Mouse (Mus musculus): ENCODE measurements around the gene Tiam2. TPM values are rescaled to one million over a fixed set of nuclear protein-coding genes. Genes with fewer than 3 reads are reported as not detected.

Tiam2 gene
- polyA plus RNA-seq, 1 experiment from 2014 or later: 29.3 TPM

DNA sequence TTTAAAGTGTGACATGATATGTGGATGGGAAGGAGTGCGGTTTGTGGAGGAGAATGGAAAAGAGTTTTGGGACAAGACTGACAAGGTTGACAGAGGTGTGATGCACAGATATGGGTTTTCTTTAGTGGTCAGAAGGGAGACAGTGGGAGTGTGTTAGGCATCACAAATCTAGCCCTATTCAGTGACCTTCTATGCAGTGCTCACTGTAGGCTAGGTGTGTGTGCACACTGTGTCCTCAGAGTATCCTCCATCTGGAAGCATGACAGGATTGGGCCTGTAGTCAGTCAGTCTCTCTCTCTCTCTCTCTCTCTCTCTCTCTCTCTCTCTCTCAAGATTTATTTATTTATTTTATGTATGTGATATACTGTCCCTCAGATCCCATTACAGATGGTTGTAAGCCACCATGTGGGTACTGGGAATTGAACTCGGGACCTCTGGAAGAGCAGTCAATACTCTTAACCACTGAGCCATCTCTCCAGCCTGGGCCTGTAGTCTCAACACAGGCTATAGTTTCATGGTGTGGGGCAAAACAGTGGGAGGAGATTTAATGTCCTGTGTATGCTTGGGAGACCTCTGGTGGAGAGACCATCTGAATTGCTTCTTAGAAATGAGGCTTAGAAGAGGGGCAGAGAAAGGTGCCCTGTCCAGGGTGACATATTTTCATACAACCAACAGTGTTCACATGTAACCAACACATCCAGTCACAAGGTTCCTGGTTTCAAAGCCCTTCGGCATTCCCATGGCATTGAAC lies 107.3 kb downstream of the Tiam2 start:
- H3K27me3 ChIP-seq: no peaks in the 10 kb centered on the region
- H3K4me3 ChIP-seq: no peak overlapping the region
- no peak overlapping the region for H3K9ac ChIP-seq
- WGBS: 92% methylated on average over 3 of the region's 3 CpGs
- H3K4me1 ChIP-seq: peaks cover 31% of the 10 kb centered on the region
- no peak overlapping the region for H3K4me2 ChIP-seq (replicated peaks)
- no peak overlapping the region for H3K27ac ChIP-seq
- peaks cover 63% of the 10 kb centered on the region for H3K36me3 ChIP-seq
- ATAC-seq (ENCODE audit: low FRiP score, low read depth): peak; percentile 16; the same call in 1 of the 2 replicates
- H3K9me3 ChIP-seq: no peaks in the 10 kb centered on the region

GRCm38 (mm10) chr17:3435299-3435698 lies 108.9 kb downstream of the Tiam2 start:
- Histone ChIP-seq H3K9me3 (no peaks in the 10 kb centered on the region), H3K27me3 (no peaks in the 10 kb centered on the region), H3K4me1 (peaks cover 31% of the 10 kb centered on the region), H3K4me3 (no peak overlapping the region), H3K36me3 (peaks cover 56% of the 10 kb centered on the region), H3K9ac (no peak overlapping the region), H3K4me2 (replicated peaks) (no peak overlapping the region), H3K27ac (no peak overlapping the region)
- 80% methylated on average over 1 of the region's 1 CpGs for WGBS
- no peak for ATAC-seq (ENCODE audit: low FRiP score, low read depth)

DNA sequence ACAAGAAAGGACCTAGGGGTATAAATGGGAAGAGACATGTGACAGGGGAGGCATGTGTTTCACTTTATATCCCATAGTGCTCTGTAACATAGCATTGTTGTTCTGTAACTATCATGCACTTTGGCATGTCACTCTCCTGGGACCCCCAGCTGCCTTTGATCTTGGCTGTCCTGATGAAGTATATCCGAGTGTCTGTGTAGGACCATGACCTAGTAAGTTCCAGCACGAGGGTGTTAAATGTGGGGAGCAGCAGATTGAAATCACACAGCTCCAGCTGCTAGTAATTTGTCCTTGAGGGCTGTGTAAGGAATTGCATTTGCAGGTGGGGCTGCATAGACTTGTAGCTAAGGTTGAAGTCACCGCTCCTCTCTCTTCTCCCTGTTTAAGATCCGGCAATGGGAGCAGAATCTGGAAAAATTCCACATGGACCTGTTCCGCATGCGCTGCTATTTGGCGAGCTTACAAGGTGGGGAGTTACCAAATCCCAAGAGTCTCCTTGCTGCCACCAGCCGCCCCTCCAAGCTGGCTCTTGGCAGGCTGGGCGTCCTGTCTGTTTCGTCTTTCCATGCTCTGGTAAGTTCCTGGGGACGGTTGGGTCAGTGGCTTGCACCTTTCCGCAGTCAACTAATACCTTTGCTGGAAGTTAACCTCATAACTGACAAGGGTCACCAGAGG lies 110.6 kb downstream of the Tiam2 start:
- Histone ChIP-seq H3K27me3 (no peaks in the 10 kb centered on the region), H3K9ac (no peak overlapping the region), H3K36me3 (peaks cover 44% of the 10 kb centered on the region), H3K9me3 (no peaks in the 10 kb centered on the region), H3K4me2 (replicated peaks) (no peak overlapping the region; the same call in 1 of the 2 replicates), H3K27ac (no peak overlapping the region; the same call in 1 of the 2 replicates), H3K4me3 (no peak overlapping the region), H3K4me1 (peaks cover 33% of the 10 kb centered on the region)
- ATAC-seq (ENCODE audit: low FRiP score, low read depth): peak; percentile 82
- 35% methylated on average over 12 of the region's 12 CpGs for WGBS

DNA sequence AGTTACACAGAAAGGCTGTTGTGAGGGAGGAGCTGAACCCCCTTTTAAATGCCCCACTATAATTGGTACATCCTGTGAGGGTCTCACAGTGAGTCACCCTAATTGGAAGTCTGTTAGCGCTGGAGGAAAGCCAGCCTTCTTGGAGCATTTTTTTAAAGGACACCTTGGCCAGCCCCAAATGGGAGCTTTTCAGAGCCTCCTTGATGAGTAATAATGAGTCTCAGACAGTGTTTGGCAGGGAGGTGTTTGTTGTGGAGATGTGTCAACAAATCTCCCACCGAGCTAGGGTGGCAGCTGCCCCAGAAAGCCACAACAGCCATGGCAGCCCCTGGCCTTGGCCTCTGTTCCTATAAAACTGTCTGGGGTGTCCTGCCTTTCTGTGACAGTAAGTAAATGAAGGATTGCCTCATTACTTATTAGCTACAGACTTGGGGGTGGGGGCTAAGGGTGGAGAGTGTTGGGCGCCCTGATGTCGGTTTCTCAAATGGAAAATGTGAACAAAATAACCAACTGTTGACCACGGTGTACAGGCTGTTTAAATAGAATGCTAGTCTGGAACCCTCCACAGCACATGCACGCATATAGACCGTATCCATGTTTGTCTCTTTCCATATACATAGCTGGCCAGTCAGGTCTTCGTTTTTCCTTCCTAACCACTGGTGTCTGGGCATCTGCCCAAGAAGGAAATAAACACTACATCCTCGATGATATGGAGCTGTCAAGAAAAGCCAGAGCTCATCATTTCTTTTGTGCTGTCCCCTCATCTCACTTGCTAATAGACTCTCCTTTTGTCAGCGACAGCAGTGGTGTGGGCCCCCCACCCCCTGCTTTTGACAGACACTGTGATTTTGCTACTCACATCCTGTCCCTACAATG lies 116.4 kb downstream of the Tiam2 start:
- Histone ChIP-seq H3K36me3 (peaks cover 23% of the 10 kb centered on the region), H3K9me3 (no peaks in the 10 kb centered on the region), H3K27me3 (no peaks in the 10 kb centered on the region), H3K4me1 (peaks cover 26% of the 10 kb centered on the region), H3K27ac (peak overlapping the region; percentile 48), H3K4me3 (no peak overlapping the region), H3K4me2 (replicated peaks) (no peak overlapping the region), H3K9ac (no peak overlapping the region)
- ATAC-seq (ENCODE audit: low FRiP score, low read depth): peak; percentile 61; the same call in 1 of the 2 replicates
- 48% methylated on average over 10 of the region's 10 CpGs for WGBS

DNA sequence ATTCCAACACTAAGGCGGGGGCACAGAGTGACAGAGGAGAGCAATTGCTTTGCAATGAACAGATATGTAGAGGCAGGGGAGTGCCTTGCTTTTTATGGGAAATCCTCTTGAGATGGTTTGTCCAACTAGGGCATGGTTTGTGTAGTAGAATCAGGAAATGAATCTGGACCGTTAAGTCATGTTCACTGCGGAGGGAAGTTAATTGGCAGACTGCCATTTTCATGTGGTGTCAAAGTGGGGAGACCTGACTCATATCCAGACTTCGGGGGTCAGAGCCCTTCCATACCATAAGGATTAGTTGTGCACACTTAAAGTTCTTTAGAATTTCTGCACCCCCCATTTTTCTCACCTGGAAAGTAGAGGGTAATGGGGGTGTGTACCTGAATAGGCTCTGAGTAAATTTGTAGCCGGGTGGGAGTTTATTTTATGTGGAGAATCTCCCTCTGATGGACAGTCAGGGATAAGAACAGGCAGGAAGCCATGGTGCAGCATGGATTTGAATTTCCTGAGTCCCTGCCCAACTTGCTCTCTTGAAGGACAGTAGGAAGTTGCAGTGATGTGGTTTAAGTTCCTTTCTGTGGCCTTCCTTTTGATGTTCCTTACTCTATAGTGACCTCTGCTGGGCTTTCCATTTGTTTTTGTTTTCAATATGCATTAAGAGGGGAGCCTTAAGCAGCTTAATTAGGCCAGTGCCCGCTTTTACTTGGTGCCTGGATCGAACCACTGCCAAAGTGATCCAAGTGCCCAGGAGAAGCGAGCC lies 120.0 kb downstream of the Tiam2 start:
- no peaks in the 10 kb centered on the region for H3K9me3 ChIP-seq
- no peak overlapping the region for H3K4me2 ChIP-seq (replicated peaks)
- H3K4me3 ChIP-seq: no peak overlapping the region
- H3K9ac ChIP-seq: no peak overlapping the region
- no peak overlapping the region for H3K27ac ChIP-seq
- H3K4me1 ChIP-seq: peaks cover 26% of the 10 kb centered on the region
- WGBS: 37% methylated on average over 8 of the region's 8 CpGs
- H3K27me3 ChIP-seq: no peaks in the 10 kb centered on the region
- H3K36me3 ChIP-seq: peaks cover 19% of the 10 kb centered on the region
- 0 out of 2 replicates have a peak, but pooled peaks have one; percentile 30 for ATAC-seq (ENCODE audit: low FRiP score, low read depth)

DNA sequence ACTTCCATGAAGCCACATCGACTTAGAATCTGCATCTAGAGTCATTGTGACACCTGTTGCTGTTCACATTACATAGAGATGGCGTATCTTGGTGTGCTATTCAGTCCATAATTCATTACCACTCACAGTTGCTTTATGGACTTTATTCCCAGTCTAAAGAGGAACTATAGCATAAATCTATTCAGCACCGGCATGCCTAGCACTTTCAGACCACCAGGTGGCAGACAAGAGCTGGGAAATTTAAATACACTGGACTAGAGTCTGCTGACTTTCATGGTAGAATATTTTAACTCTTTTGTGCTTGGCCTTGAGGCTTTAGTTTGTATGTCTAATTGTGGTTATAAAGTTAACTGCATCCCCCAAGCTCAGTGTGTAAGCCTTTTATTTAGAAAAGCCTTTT lies 122.4 kb downstream of the Tiam2 start:
- Histone ChIP-seq H3K4me1 (peaks cover 11% of the 10 kb centered on the region), H3K9ac (no peak overlapping the region), H3K4me2 (replicated peaks) (no peak overlapping the region), H3K4me3 (no peak overlapping the region), H3K36me3 (peaks cover 37% of the 10 kb centered on the region), H3K27ac (no peak overlapping the region), H3K9me3 (no peaks in the 10 kb centered on the region), H3K27me3 (no peaks in the 10 kb centered on the region)
- ATAC-seq (ENCODE audit: low FRiP score, low read depth): 0 out of 2 replicates have a peak, but pooled peaks have one; percentile 21
- WGBS: 32% methylated on average over 3 of the region's 3 CpGs

DNA sequence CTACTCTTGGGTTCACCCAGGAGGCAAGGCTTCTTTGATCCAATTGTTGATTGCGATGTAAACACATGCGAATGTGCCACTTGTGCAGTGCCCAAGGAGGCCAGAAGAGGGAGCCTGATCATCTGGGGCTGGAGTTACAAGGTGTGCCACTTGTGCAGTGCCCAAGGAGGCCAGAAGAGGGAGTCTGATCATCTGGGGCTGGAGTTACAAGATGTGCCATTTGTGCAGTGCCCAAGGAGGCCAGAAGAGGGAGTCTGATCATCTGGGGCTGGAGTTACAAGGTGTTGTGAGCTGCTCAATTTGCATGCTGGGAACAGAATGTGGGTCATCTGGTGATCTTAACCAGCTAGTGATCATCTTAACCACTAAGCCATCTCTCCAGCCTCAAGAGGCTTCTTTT lies 124.7 kb downstream of the Tiam2 start:
- 71% methylated on average over 2 of the region's 2 CpGs for WGBS
- no peak for ATAC-seq (ENCODE audit: low FRiP score, low read depth)
- H3K9me3 ChIP-seq: no peaks in the 10 kb centered on the region
- peaks cover 55% of the 10 kb centered on the region for H3K36me3 ChIP-seq
- H3K4me1 ChIP-seq: peaks cover 7% of the 10 kb centered on the region
- no peak overlapping the region for H3K27ac ChIP-seq
- H3K4me3 ChIP-seq: no peak overlapping the region
- no peak overlapping the region for H3K9ac ChIP-seq
- H3K27me3 ChIP-seq: no peaks in the 10 kb centered on the region
- H3K4me2 ChIP-seq (replicated peaks): no peak overlapping the region

DNA sequence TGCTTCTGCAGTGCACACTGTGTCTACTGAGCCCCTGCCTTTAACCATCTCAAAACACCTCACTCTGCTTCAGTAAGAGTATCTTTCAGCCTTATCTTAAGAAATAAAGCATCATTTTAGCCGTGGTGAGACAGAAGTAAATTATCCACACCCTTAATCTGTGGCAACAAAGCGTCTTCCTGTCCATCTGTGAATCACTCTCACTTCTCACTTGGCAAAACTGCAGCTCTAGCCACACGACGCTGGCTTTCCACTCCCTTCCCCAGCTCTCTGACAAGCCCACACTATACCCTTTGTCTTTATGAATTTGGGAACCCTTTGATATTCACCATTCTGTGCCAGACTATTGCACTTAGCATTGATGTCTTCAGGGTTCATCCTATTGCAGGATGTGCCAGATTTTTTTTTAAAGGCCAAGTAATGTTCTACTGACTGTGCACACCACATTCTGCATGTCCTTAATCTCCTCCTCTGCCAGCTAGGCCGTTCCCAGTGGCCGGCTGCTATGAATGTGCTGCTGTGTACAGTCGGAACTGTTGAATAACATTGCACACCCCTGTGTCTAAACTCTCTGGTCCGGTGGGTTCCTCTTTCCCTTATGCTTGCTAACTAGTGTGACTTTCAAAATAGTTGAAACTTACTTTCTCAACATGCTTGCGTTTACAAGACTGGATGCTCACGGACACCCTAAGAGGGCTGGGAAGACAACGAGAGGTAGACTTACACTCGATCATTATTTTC lies 126.4 kb downstream of the Tiam2 start:
- H3K4me1 ChIP-seq: no peaks in the 10 kb centered on the region; the same call in 1 of the 2 replicates
- peaks cover 59% of the 10 kb centered on the region for H3K36me3 ChIP-seq
- ATAC-seq (ENCODE audit: low FRiP score, low read depth): no peak
- no peak overlapping the region for H3K9ac ChIP-seq
- H3K27me3 ChIP-seq: no peaks in the 10 kb centered on the region
- no peak overlapping the region for H3K27ac ChIP-seq
- WGBS: 83% methylated on average over 12 of the region's 12 CpGs
- H3K4me2 ChIP-seq (replicated peaks): no peak overlapping the region
- no peaks in the 10 kb centered on the region for H3K9me3 ChIP-seq
- H3K4me3 ChIP-seq: no peak overlapping the region

- H3K4me3 ChIP-seq: no peak overlapping the region
- no peak overlapping the region for H3K9ac ChIP-seq
- H3K27ac ChIP-seq: peak overlapping the region; percentile 28; the same call in 1 of the 2 replicates
- ATAC-seq (ENCODE audit: low FRiP score, low read depth): no peak
- H3K4me2 ChIP-seq (replicated peaks): no peak overlapping the region
- peaks cover 59% of the 10 kb centered on the region for H3K36me3 ChIP-seq
- peaks cover 6% of the 10 kb centered on the region for H3K4me1 ChIP-seq
- H3K9me3 ChIP-seq: no peaks in the 10 kb centered on the region
- 42% methylated on average over 10 of the region's 10 CpGs for WGBS
- H3K27me3 ChIP-seq: no peaks in the 10 kb centered on the region
These were observed 127.6 kb downstream of the Tiam2 start for GRCm38 (mm10) chr17:3453946-3454345.

DNA sequence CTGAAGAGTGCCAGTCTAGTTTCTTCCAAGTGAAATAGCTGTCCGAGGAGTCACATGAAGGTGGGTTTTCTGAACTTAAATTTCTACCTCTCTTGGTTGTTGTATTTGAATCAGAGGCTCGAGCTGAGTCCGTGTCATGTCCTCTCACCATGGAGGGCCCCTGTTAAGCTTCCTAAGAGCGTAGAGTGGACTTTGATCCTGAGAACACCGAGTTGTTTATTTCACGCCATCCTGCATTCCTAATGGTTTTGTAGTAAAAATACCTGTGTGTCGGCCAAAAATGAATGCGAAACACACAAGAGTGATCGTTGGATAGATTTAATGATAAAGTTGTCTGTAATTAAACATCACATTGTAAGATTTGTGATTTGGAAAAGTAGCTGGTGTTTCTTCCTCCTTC lies 128.5 kb downstream of the Tiam2 start:
- no peaks in the 10 kb centered on the region for H3K27me3 ChIP-seq
- H3K4me1 ChIP-seq: peaks cover 7% of the 10 kb centered on the region
- no peak overlapping the region for H3K4me2 ChIP-seq (replicated peaks)
- H3K4me3 ChIP-seq: no peak overlapping the region
- H3K36me3 ChIP-seq: peaks cover 63% of the 10 kb centered on the region
- H3K9me3 ChIP-seq: no peaks in the 10 kb centered on the region
- no peak overlapping the region for H3K9ac ChIP-seq
- no peak overlapping the region for H3K27ac ChIP-seq
- ATAC-seq (ENCODE audit: low FRiP score, low read depth): no peak
- WGBS: 89% methylated on average over 9 of the region's 9 CpGs
